Mouse (Mus musculus) cortical plate, adult 2 months (tissue): ENCODE measurements at regions not wholly inside any gene's neighbourhood (a gene's known extent, or its start where the extent isn't known, plus 50 kb on each side); places are given as distances from the start of the nearest gene placed in this dataset.

Experiments used
- CTCF ChIP-seq: fragments of 200-500 bp; IDR thresholded peaks from 2 replicates; pipeline ENCODE4 v1.5.1; 2011; ENCODE audit warnings: mild to moderate bottlenecking, control low read depth, low read length; ENCODE audit not compliant: insufficient read depth; ENCODE audit errors: extremely low read depth
- POLR2A ChIP-seq: fragments of 200-500 bp; IDR thresholded peaks from 2 replicates; pipeline ENCODE4 v1.6.1; 2011; ENCODE audit warnings: mild to moderate bottlenecking, low read length, control low read depth; ENCODE audit not compliant: insufficient read depth; ENCODE audit errors: extremely low read depth

- TF ChIP-seq POLR2A (no peak), CTCF (no peak)
Observed at GRCm38 (mm10) chr11:52661234-52661633, 103.2 kb upstream of the Fstl4 start.
